Mouse (Mus musculus) left cerebral cortex, postnatal 10 days (tissue): ENCODE data around the gene Galnt2. TPM values are rescaled to one million over a fixed set of nuclear protein-coding genes. Genes with fewer than 3 reads are reported as not detected.

ENCODE experiments used
- DNase-seq, 2 experiments: peaks; one replicate each; pipeline ENCODE4 v3.0.0; 2021 to 2022; ENCODE audit warnings: low spot score in 2 of 2, mixed read lengths in 1 of 2; ENCODE audit errors: extremely low spot score in 1 of 2
- intact Hi-C: fragments of 180-260 bp; cut with DNase I; formaldehyde crosslinking; loops from one replicate; pipeline ENCODE4 v1.15.1; 2025
- total RNA-seq, 2 experiments: library from RNA; stranded (reverse); gene quantifications; 2 replicates each; pipeline ENCODE4 v1.2.3; 2021

The Galnt2 gene
- total RNA-seq: 10 to 100 TPM; 86.0 to 91.2 TPM

DNA sequence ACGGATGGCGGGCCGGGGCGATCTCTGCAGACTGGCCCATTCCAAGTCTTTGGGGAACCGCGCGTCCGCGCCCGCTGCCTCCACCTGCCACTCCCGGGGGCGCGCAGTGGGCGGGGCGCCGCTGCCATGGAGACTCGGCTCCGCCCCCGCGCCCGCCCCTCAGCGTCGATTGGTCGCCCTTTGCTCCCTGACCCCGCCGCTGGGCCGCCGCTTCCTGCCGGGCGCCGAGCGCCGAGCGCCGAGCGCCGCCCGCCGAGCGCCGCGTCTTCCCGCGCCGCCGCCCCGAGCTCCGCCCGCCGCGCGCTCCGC is at the start of gene Galnt2:
Galnt2 (plus strand) TSS at position 216 of the 309 bp plus-strand sequence.
- peak; percentile 86 to 95 for DNase-seq
- intact Hi-C loops: loop anchor here (5.0 kb wide), 4 partner anchors 56 to 179 kb away; no protein-coding TSS in a partner anchor

DNA sequence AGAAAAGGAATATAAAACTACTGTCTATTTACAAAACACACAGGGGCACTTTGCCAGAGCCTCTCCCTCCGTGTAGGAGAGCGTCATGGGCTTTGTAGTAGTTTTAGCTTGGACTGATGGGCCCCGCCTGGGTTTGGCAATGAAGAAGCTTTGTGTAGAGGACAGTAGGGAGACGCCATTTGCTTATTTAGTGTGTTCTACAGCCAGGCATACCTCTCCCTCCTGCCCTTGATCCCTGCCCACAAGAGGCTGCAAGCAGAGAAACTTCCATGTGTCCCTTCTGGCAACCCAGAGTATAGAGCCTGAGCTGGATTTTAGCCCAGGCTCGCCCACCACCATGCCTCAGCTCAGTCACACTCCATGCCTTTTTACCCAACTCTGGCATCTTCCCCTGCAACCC is 49.4 kb upstream of the Galnt2 start:
- intact Hi-C loops: no loop called here

DNA sequence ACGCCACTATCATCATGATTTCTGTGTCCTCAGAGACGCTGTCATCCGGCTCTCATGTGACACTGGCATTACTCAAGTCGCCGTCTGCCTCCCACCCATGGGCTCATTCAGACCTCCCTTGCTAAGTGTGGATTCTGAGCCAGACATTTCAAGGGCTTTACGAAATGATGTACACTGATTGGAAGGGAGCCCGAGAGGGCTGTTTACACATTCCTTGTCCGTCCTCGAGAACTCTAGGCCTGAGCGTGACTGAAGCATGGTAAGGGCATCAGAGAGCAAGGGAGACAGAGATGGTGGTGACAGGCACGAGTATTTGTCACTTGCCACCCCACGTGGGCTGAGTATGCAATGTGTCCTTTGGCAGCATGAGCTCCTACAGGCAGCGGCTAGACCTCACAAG is 49.0 kb upstream of the Galnt2 start:
- no peak for DNase-seq
- intact Hi-C loops: no loop called here

More for the DNA sequence above, 49.4 kb upstream of the Galnt2 start:
- DNase-seq: no peak

DNA sequence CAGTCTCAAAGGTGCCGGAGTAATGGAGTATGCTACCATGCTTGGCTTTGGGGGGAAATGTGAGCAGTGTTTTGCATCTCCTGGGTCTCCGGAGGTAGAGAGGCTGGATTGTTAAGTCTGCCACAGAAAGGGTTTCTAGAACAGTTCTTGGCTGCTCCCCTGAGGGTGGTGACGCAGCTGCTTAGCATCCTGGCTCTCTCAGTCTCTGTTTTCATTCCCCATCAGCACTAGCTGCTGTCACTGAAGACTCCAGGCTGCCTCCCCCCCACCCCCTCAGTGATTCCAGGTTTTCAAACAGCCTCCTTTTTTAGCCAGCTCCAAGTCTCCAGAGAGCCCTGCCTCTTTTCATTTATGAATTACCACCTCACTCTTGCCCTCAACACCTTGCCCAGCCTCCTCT is 47.1 kb upstream of the Galnt2 start:
- no peak for DNase-seq
- intact Hi-C loops: no loop called here

DNA sequence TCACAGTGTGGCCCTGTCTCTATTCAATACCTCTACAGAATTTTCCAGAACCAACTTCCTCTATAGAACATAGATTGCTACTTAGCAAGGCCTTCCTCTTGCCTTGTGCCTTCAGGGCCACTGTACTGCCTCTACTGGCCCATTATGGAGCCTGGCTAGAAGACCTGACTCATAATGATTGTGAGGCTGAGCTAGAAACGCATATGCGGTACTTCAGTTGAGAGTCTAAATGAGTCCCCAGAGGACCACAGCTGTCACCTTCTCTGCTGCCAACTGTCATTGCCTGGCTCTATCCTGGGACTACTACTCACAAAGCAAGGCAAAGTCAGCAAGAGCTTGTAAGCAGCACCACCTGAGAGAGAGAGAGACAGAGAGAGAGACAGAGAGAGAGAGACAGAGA is 46.7 kb upstream of the Galnt2 start:
- intact Hi-C loops: no loop called here
- DNase-seq: no peak

DNA sequence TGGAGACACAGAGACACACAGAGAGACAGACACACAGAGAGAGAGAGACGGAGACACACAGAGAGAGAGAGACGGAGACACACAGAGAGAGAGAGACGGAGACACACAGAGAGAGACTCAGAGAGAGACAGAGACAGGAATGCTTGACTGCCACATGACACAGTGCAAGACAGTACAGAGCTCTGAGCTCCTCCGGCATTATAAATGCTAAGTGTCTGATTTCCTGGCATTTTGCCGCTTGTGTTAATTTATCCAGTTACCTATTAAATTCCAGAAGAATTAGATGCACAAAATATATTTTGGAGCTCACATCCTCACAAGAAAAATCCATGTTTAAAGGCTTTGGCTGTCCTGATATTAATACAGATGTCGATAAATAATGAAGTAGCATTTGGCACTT is 46.1 kb upstream of the Galnt2 start:
- no peak for DNase-seq
- intact Hi-C loops: no loop called here

DNA sequence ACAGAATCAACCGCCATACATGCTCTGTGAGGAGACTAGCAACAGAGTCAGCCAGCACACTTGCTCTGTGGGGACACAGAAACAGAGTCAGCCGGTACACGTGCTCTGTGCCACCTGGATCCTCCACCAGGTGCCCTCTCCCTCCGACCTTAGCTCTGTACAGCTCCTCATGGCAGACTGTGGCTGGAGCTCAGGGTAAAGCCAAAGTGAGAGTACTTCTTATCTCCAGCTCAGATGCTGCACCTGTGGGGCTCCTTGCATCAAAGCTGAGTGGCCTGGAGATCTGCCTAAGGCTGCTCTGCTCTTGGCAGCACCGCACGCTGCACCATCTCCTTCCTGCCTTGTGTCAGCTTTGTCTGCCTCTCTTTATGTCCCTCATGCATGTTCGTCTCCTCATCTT is 40.8 kb upstream of the Galnt2 start:
- intact Hi-C loops: no loop called here
- DNase-seq: no peak

DNA sequence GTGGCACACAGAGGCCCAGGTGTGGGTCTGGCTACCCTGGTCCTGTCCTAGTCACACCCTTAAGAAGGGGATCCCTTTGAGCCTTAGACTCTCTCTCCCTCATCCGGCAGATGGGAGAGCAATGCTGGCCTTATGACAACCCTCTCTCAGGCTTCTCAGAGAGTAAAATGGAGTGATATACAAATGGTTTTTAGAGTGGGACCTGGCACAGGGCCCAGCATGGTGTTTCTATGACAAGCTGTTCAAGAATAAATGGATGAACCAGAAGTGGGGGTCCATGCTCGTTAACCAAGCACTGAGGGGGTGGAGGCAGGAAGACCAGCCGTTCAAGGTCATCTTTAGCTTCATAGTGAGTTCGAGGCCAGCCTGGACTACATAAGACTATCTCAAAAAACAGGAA is 38.9 kb upstream of the Galnt2 start:
- DNase-seq: peak in 1 of 2 experiments; percentile 43
- intact Hi-C loops: no loop called here

DNA sequence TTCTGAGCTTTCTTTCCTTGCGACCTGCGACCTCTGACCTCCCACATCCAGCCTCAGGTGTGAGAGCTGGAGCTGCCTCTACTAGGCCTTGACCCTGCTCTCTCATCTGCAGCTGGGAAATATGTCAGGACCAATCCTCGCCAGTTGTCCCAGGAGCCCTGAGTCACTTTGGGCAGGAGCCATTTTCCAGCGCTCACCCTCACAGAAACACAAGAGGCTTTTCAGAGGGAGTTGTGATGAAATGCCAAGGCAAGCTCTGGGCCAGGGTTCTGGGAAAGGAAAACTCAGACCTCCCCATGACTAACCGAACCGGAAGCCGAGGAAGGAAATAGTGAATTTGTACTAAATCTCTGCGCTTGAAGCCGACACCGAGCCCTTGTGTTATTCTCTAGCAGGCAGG is 38.2 kb upstream of the Galnt2 start:
- intact Hi-C loops: no loop called here
- no peak for DNase-seq

DNA sequence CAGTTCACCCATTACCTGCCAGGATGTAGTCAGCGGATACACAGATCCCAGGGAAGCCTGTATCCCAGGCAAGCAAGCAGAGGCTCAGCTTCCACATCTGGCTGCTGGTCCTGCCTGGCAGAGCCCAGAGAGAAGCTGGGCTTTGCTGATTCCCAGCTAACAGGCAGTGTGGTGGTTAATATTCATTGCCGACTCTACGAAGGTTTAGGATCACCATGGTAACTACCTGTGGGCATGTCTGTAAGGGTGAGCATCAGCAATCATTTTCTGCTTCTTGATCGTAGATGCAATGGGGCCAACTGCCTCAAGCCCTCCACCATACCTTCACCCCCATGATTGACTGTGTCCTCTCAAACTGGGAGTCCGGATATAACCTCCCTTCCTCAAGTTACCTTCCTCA is 37.2 kb upstream of the Galnt2 start:
- intact Hi-C loops: no loop called here
- no peak for DNase-seq

DNA sequence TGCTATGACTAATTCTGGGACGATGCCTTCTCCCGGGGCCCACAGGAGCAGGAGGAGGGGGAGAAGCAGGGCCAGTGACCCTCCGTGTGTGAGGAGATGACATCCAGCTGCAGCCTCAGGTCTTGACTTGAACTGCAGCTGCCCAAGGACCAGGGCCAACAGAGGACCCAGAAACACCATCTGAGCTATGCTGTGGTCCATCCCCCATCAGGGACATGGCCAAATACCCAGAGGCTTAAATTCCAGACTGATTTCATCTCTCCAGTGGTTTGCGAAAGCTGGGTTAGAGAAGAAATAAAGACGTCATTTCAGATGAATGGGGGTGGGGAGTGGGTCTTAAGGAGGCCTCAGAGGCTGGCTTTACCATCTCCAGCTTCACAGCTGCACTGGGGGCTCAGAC is 35.0 kb upstream of the Galnt2 start:
- DNase-seq: no peak
- intact Hi-C loops: no loop called here

DNA sequence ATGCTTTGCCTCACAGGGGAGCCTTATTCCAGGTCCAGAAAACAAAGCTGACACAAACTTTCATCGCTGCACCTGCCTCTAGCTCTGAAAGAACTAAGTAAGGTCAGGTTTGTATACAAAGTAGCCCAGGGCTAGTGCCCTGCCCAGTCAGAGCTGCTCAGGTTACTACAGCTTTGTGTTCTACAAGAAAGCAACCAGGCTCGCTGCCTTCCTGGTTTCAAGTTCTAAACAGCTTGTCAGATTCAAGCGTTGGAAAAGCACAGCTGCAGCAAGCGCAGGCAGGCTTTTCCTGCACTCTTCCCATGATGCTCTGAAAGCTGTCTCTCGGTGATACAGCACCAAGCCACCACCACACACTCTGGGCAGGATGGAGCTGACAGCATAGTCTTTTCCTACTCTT is 34.4 kb upstream of the Galnt2 start:
- DNase-seq: no peak
- intact Hi-C loops: no loop called here

DNA sequence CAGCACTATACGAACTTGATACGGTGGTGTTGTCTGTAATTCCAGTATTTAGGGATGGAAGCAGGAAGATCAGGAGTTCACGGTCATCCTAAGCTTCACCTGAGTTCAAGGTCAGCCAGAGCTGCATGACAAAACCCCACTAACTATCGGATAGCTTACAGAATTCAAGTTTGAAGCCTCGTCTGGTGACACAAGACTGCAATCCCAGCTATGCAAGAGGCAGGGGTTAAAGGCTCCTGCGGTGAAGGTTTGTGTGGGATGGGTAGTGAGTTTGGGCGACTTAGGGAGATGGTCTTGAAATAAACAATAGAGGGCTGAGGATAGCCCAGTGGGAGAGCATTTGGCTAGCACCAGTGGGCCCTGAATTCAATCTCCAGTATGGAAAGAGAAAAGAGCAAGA is 33.0 kb upstream of the Galnt2 start:
- intact Hi-C loops: no loop called here
- DNase-seq: no peak

DNA sequence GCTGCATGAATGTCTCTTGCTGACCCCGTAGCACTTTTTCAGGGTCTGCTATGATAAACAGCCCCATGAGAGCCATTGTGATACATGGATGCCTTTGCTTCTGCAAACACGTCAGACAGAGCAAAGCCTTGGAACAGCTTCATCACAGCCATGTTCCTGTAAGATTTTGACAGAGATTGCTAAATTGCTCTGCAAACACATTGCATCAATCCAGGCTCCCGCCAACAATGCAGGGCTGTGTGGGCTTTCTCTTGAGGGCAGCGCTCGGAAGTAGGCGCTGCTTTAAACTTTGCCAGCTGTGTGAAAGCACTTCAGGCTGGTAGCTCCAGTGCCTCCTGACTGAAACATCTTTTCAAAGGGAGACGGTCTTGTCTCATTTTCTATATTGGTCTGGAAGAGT is 30.8 kb upstream of the Galnt2 start:
- intact Hi-C loops: no loop called here
- DNase-seq: no peak

DNA sequence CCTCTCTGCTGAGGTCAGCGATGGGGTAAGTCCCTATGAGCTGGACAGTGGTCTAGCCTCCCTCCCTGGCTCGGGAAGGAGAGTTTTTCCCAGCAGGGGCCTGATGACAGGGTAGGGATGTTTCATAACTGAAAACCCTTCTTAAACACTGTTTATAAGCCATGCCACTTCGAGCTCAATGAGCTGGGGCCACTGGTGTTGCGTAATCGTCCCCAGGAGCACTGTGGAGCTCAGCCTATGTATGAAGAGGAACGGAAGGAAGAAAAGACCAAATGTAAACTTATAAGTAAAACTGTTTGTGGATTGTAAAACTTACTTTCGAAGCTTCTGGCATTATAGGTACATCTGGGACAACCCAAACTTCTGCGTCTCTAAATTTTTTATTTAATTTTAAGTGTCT is 29.5 kb upstream of the Galnt2 start:
- DNase-seq: no peak
- intact Hi-C loops: no loop called here

DNA sequence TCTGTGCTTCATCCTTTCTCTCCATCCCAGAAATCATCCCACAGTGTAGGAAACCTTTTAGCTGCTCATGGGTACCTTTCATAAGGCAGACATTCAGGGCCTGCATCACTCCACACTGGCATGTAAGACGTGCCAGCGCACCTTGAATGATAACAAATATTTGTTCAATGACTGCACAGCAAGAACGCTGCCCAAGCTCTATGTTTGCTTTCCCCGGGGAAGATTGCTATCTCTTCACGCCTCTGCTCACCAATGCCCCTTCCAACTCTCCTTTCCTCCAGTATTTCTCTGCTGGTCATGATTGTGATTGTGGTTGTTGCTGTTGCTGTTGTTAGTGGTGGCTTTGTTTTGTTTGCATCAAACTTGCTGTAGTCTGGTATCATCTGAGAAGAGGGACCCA is 28.3 kb upstream of the Galnt2 start:
- intact Hi-C loops: no loop called here

DNA sequence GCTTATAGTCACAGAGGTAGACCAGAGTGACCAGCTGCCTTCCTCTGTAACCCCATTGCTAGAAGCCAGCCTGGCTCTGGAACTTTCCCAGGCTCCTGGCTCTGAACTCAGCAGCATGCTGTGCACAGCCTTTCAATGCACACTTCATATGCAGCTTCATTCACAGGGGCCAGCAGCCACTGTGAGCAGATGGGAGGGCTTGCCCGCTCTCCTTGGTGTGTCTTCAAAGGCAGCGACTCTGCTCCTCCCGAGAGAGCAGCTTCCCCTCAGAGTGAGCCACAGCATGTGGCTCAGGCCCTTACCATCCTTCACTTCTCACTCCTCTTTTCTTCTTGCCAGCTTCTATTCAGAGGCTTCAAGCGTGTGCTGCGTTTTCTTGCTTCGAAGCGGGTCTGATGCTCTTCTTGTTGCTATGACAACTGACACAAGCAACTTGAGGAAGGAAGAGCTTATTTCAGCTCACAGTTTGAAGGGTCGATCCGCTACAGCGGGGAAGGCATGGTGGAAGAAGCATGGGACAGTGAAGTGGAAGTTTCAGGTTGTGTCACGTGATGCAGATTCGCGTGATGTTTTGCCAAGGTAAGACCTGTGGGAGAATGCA is 27.1 kb upstream of the Galnt2 start:
- intact Hi-C loops: no loop called here
- DNase-seq: no peak

More for the DNA sequence above, 28.3 kb upstream of the Galnt2 start:
- no peak for DNase-seq

DNA sequence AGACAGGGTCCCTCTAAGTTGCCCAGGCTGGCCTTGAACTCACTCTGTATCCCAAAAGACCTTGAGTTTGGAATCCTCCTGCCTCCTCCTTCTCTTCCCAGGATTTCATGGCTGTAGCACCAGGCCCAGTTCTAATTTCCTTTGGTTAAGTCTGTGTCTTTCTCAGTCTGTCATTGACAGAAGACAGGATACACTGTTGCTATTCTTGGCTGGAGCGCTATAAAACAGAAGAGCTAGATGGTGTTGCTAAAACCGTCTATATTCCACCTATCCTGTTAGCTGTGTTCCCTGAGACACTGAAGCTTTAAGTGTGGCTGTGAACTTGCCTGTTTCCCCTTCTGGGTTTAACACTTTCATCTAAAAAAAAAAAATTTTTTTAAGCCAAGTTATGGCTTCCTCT is 19.0 kb upstream of the Galnt2 start:
- DNase-seq: no peak
- intact Hi-C loops: no loop called here

DNA sequence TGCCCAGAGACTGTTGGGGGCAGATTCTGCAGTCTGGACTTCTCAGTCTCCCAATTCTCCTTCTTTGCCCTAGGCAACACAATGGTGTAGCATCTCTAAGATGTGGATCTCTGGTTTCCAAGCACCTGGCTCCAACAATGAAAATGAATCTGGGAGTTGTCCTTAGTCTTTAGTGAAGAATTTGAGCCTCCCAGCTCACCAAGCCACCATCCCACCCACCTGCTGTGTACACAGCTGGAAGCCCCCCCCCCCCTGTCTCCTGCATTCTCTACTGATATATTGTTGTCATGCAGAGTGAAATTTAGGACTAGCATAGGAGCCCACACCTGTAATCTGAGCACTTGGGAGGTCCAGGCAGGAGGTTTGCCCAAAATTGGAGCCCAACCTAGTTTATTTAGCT is 14.2 kb upstream of the Galnt2 start:
- intact Hi-C loops: no loop called here

DNA sequence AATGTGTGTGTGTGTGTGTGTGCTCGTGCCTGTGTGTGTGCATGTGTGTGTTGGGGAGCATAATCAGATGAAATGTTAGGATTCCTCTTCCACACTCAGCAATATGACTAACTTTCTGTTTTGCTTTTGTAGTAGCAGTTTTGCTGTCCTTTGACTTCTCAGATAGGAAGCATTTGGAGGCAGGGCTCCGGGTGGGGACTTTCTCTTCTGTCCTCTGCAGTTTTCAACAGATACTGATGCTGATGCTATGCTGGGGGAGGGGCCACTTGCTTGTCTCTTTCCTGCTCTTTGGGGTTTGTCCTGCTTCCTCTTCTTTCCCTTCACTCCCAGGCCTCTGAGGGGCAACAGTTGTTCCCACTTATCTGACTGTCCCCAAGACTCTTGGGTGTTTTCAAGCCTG is 1.3 kb upstream of the Galnt2 start:
- intact Hi-C loops: loop anchor here (5.0 kb wide), 4 partner anchors 57 to 178 kb away; no protein-coding TSS in a partner anchor
- DNase-seq: no peak

More for the DNA sequence above, 14.2 kb upstream of the Galnt2 start:
- DNase-seq: no peak

DNA sequence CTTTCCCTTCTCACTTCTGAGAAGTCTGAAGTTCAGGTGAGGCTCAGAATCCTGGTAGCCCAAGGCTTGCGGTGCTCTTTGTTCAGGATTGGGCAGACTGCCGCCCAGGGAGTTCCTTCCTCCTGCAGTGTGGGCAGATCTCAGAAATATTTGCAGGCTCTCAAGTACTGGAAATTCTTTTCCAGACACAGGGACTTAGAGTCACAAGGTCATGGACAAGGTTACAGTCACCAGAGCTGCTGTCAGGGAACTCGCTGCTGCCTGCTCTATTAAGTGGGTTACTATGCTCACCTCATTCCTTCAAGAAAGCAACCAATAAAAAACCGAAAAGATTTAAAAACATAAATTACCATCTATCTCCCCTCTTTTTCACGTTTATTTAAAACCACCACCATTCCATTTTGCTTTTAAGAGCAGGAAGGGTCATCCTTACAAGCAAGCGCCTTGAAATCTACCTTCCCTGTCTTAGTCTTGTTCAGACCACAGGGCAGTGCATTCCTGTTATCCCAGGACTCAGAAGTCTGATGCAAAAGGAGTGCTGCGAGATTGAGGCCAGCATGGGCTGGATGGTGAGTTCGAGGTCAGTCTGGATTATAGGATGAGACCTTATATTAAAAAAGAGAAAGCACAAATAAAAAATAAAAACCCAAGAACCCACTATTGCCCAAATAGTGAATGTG is 555 bp upstream of the Galnt2 start:
- no peak for DNase-seq
- intact Hi-C loops: loop anchor here (5.0 kb wide), 4 partner anchors 57 to 178 kb away; no protein-coding TSS in a partner anchor
